Mouse (Mus musculus) testis, adult 2 months (tissue): ENCODE data around the gene Tmod2. TPM values are rescaled to one million over a fixed set of nuclear protein-coding genes. Genes with fewer than 3 reads are reported as not detected.

ENCODE experiments used
- H3K27ac ChIP-seq: fragments of 200-500 bp; 2 replicates; pipeline ENCODE4 v1.5.1; 2012; ENCODE audit warnings: low read depth, low read length; ENCODE audit not compliant: control insufficient read depth, insufficient read depth
- H3K27me3 ChIP-seq: fragments of 200-500 bp; 2 replicates; pipeline ENCODE4 v1.6.1; 2012; ENCODE audit warnings: mild to moderate bottlenecking, low read length, moderate library complexity; ENCODE audit not compliant: control insufficient read depth, insufficient read depth
- H3K36me3 ChIP-seq: fragments of 200-500 bp; 2 replicates; pipeline ENCODE4 v1.6.1; 2012; ENCODE audit warnings: mild to moderate bottlenecking, low read length; ENCODE audit not compliant: control insufficient read depth, insufficient read depth
- H3K4me1 ChIP-seq: fragments of 200-500 bp; 2 replicates; pipeline ENCODE4 v1.6.1; 2012; ENCODE audit warnings: low read length; ENCODE audit not compliant: control insufficient read depth, insufficient read depth
- H3K4me3 ChIP-seq: fragments of 200-500 bp; 2 replicates; pipeline ENCODE4 v1.5.1; 2012; ENCODE audit warnings: low read depth, mild to moderate bottlenecking, low read length, moderate library complexity, mixed read lengths; ENCODE audit not compliant: control insufficient read depth
- CTCF ChIP-seq: fragments of 200-500 bp; IDR thresholded peaks from 2 replicates; pipeline ENCODE4 v1.5.1; 2012; ENCODE audit warnings: low read depth, mild to moderate bottlenecking, inconsistent platforms, low read length, moderate library complexity; ENCODE audit not compliant: control insufficient read depth, insufficient read depth, insufficient replicate concordance
- POLR2A ChIP-seq: fragments of 200-500 bp; IDR thresholded peaks from 2 replicates; pipeline ENCODE4 v1.6.1; 2012; ENCODE audit warnings: low read depth, mild to moderate bottlenecking, inconsistent platforms, low read length, moderate library complexity; ENCODE audit not compliant: control insufficient read depth
- polyA plus RNA-seq: library from polyadenylated mRNA; depleted of rRNA; stranded (reverse); fragments of >200 nt; gene quantifications from 2 replicates; pipeline ENCODE4 v1.2.3, GENCODE M21; 2012

Gene Tmod2
- polyA plus RNA-seq, 1 experiment: 49.6 TPM

- H3K27me3 ChIP-seq: no peaks in the 10 kb centered on the region
- H3K36me3 ChIP-seq: no peaks in the 10 kb centered on the region
- no peaks in the 10 kb centered on the region for H3K4me1 ChIP-seq
- TF ChIP-seq CTCF: no peak
- TF ChIP-seq POLR2A: no peak
- no peak overlapping the region for H3K27ac ChIP-seq
- no peak overlapping the region for H3K4me3 ChIP-seq
These were observed 39.8 kb downstream of the Tmod2 start for GRCm38 (mm10) chr9:75571036-75571942.

GRCm38 (mm10) chr9:75568399-75568798 lies 42.7 kb downstream of the Tmod2 start:
- Histone ChIP-seq H3K27me3 (no peaks in the 10 kb centered on the region), H3K4me1 (no peaks in the 10 kb centered on the region), H3K27ac (no peak overlapping the region), H3K36me3 (no peaks in the 10 kb centered on the region), H3K4me3 (no peak overlapping the region)
- TF ChIP-seq CTCF (no peak), POLR2A (no peak)

- no peak for TF ChIP-seq POLR2A
- TF ChIP-seq CTCF: no peak
- Histone ChIP-seq H3K36me3 (no peaks in the 10 kb centered on the region), H3K4me3 (no peak overlapping the region), H3K27me3 (no peaks in the 10 kb centered on the region), H3K27ac (no peak overlapping the region), H3K4me1 (no peaks in the 10 kb centered on the region)
These were observed 46.2 kb downstream of the Tmod2 start for GRCm38 (mm10) chr9:75564892-75565291.

- Histone ChIP-seq H3K36me3 (no peaks in the 10 kb centered on the region), H3K4me3 (no peak overlapping the region), H3K4me1 (peaks cover 4% of the 10 kb centered on the region), H3K27me3 (no peaks in the 10 kb centered on the region), H3K27ac (no peak overlapping the region)
- TF ChIP-seq CTCF (no peak), POLR2A (no peak)
These were observed 47.5 kb downstream of the Tmod2 start for GRCm38 (mm10) chr9:75563622-75564021.

GRCm38 (mm10) chr9:75563176-75563575 lies 47.9 kb downstream of the Tmod2 start:
- no peaks in the 10 kb centered on the region for H3K27me3 ChIP-seq
- no peak for TF ChIP-seq CTCF
- no peak for TF ChIP-seq POLR2A
- H3K27ac ChIP-seq: no peak overlapping the region
- no peaks in the 10 kb centered on the region for H3K36me3 ChIP-seq
- H3K4me1 ChIP-seq: peaks cover 4% of the 10 kb centered on the region
- no peak overlapping the region for H3K4me3 ChIP-seq

- TF ChIP-seq POLR2A: no peak
- no peak for TF ChIP-seq CTCF
- H3K27me3 ChIP-seq: no peaks in the 10 kb centered on the region
- H3K4me1 ChIP-seq: peaks cover 4% of the 10 kb centered on the region
- no peaks in the 10 kb centered on the region for H3K36me3 ChIP-seq
- no peak overlapping the region for H3K4me3 ChIP-seq
- no peak overlapping the region for H3K27ac ChIP-seq
These were observed 50.0 kb downstream of the Tmod2 start for GRCm38 (mm10) chr9:75561040-75561669.

GRCm38 (mm10) chr9:75560353-75560752 lies 50.8 kb downstream of the Tmod2 start:
- Histone ChIP-seq H3K27ac (no peak overlapping the region), H3K36me3 (no peaks in the 10 kb centered on the region), H3K27me3 (no peaks in the 10 kb centered on the region), H3K4me3 (no peak overlapping the region), H3K4me1 (peaks cover 4% of the 10 kb centered on the region)
- TF ChIP-seq CTCF (no peak), POLR2A (no peak)
